12 mouse cellular contexts compared by ENCODE assay signal in the genomic region with DNA sequence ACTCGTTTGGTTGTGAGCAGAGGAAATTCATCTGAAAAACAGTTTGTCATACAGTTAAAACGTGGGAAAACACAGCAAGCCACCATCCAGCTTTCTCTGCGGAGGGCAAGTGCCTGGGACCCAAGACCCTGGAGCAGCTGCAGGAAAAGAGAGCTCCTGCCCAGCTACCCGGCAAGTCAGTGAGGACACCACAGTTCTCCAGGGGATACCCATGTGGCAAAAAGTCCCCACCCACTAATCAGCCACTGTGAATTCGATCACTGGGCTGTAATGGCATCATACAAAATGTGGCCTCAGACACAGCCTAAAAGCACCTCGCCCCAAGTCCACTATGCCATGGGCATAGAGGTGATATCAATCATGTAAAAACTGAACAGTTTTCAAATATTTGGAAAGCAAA. TPM values are rescaled to one million over a fixed set of nuclear protein-coding genes. Genes with fewer than 3 reads are reported as not detected.
DNase-seq lines count a peak whose midpoint lies in the region; ATAC-seq and TF ChIP-seq lines count a peak whose summit lies in the region.
"Had no signal": no experiment of that assay in that cellular context is flagged by ENCODE, and none has a peak within 500 bp of the region (broad histone marks: within the 10 kb centered on the region; RNA-seq: fewer than 3 reads in every experiment).

No protein-coding gene starts in this region.

- H3K4me1 ChIP-seq in heart, embryonic 14.5 days (ENCODE audit: control insufficient read depth in 2 of 2, insufficient read depth in 2 of 2, low read length in 2 of 2), result peaks cover 2 to 9% of the 10 kb centered on the region in 2 experiments; a peak in 2 of 4 replicates
- 0 out of 2 replicates have a peak, but pooled peaks cover 4% of the 10 kb centered on the region for H3K4me1 ChIP-seq in embryonic facial prominence, embryonic 14.5 days (ENCODE audit: control insufficient read depth, insufficient read depth, low read length)
- H3K4me1 ChIP-seq in limb, embryonic 14.5 days (ENCODE audit: control insufficient read depth, insufficient read depth, low read length), result 0 out of 2 replicates have a peak, but pooled peaks cover 3% of the 10 kb centered on the region

- no peak for DNase-seq in heart, adult 9 months (ENCODE audit: low spot score in 2 of 2)
- peak; percentile 15 to 32 for DNase-seq in B cell, adult 2 months
- no peak for DNase-seq in embryonic facial prominence, embryonic 14.5 days (ENCODE audit: low spot score)
- DNase-seq in limb, embryonic 14.5 days (ENCODE audit: low spot score), result no peak
- no peak for DNase-seq in thymus, postnatal 0 days (ENCODE audit: low spot score)
- DNase-seq in adrenal gland, adult (ENCODE audit: inconsistent age in 2 of 2, low spot score in 1 of 2), result no peak
- no peak for DNase-seq in layer of hippocampus, adult 8-10 months (ENCODE audit: low spot score in 2 of 2)
- DNase-seq: adrenal gland, postnatal 25 days; kidney, adult 8-10 months; lung, postnatal 14 days had no signal

- no peak overlapping the region for H3K27ac ChIP-seq in heart, embryonic 14.5 days (replicated peaks in 1 of 2; ENCODE audit: control insufficient read depth in 1 of 2, insufficient read depth in 1 of 2, low read depth in 2 of 2, low read length in 2 of 2)
- H3K27ac ChIP-seq in embryonic facial prominence, embryonic 14.5 days (replicated peaks; ENCODE audit: low read depth, low read length), result no peak overlapping the region
- no peak overlapping the region for H3K27ac ChIP-seq in limb, embryonic 14.5 days (replicated peaks; ENCODE audit: low read depth, low read length)

- WGBS in heart, embryonic 14.5 days, result 82% methylated on average over 6 of the region's 6 CpGs
- WGBS in embryonic facial prominence, embryonic 14.5 days, result 72% methylated on average over 6 of the region's 6 CpGs
- 75% methylated on average over 6 of the region's 6 CpGs for WGBS in limb, embryonic 14.5 days

- peak overlapping the region; percentile 84 for H3K4me2 ChIP-seq in heart, embryonic 14.5 days (ENCODE audit: low read length)
- peak overlapping the region; percentile 82 for H3K4me2 ChIP-seq in embryonic facial prominence, embryonic 14.5 days (ENCODE audit: low read depth, low read length)
- H3K4me2 ChIP-seq in limb, embryonic 14.5 days (replicated peaks; ENCODE audit: low read depth, low read length, severe bottlenecking), result peak overlapping the region; percentile 50; the same call in 1 of the 2 replicates

- no peak for ATAC-seq in heart, embryonic 14.5 days (ENCODE audit: insufficient number of reproducible peaks, insufficient read depth, low FRiP score, low read depth)
- ATAC-seq in embryonic facial prominence, embryonic 14.5 days (ENCODE audit: low read depth), result no peak
- no peak for ATAC-seq in limb, embryonic 14.5 days (ENCODE audit: low FRiP score, low read depth)

- no peaks in the 10 kb centered on the region for H3K9me3 ChIP-seq in heart, embryonic 14.5 days (ENCODE audit: control insufficient read depth, low read length)
- H3K9me3 ChIP-seq in embryonic facial prominence, embryonic 14.5 days (ENCODE audit: control insufficient read depth, low read length), result no peaks in the 10 kb centered on the region
- H3K9me3 ChIP-seq in limb, embryonic 14.5 days (ENCODE audit: control insufficient read depth, low read length), result no peaks in the 10 kb centered on the region

- H3K27me3 ChIP-seq in heart, embryonic 14.5 days (ENCODE audit: control insufficient read depth, insufficient read depth, low read length), result no peaks in the 10 kb centered on the region
- H3K27me3 ChIP-seq in embryonic facial prominence, embryonic 14.5 days (replicated peaks; ENCODE audit: control insufficient read depth, insufficient read depth, low read length), result no peaks in the 10 kb centered on the region
- H3K27me3 ChIP-seq in limb, embryonic 14.5 days (ENCODE audit: control insufficient read depth, insufficient read depth, low read length), result no peaks in the 10 kb centered on the region

- H3K36me3 ChIP-seq in heart, embryonic 14.5 days (ENCODE audit: control insufficient read depth, insufficient read depth, low read length), result peaks cover 51% of the 10 kb centered on the region
- H3K36me3 ChIP-seq in embryonic facial prominence, embryonic 14.5 days (ENCODE audit: control insufficient read depth, insufficient read depth, low read length), result peaks cover 49% of the 10 kb centered on the region
- peaks cover 41% of the 10 kb centered on the region for H3K36me3 ChIP-seq in limb, embryonic 14.5 days (ENCODE audit: control insufficient read depth, insufficient read depth, low read length)

- TF ChIP-seq POLR2A in limb, embryonic 14.5 days (IDR thresholded peaks at IDR 0.05; ENCODE audit: borderline replicate concordance, extremely low read depth, insufficient read depth, insufficient read length), result no peak

- H3K9ac ChIP-seq in heart, embryonic 14.5 days (ENCODE audit: low read length), result peak overlapping the region; percentile 84; the same call in 1 of the 2 replicates
- H3K9ac ChIP-seq in embryonic facial prominence, embryonic 14.5 days (ENCODE audit: low read depth, low read length), result peak overlapping the region; percentile 85
- peak overlapping the region; percentile 70; the same call in 1 of the 2 replicates for H3K9ac ChIP-seq in limb, embryonic 14.5 days (ENCODE audit: low read depth, low read length, severe bottlenecking)

- H3K4me3 ChIP-seq in heart, embryonic 14.5 days (ENCODE audit: control insufficient read depth in 1 of 2, insufficient read depth in 1 of 2, low read depth in 1 of 2, low read length in 2 of 2), result peak overlapping the region in 1 of 2 experiments; percentile 62; a peak in 2 of 4 replicates
- peak overlapping the region; percentile 83 for H3K4me3 ChIP-seq in embryonic facial prominence, embryonic 14.5 days (ENCODE audit: low read depth, low read length)
- H3K4me3 ChIP-seq in limb, embryonic 14.5 days (replicated peaks; ENCODE audit: low read length), result peak overlapping the region; percentile 61

RNA-seq across cellular contexts. Expression of a gene that starts 1.7 kb away (rescaled TPM):
- polyA plus RNA-seq in heart, embryonic 14.5 days (2014; fragmentation: Nextera tagmentation; extraction: Ambion mirVana), result 91.7 and 101 TPM in 2 replicates
- 198 and 220 TPM in 2 replicates for polyA plus RNA-seq in embryonic facial prominence, embryonic 14.5 days (2014; fragmentation: Nextera tagmentation; extraction: Ambion mirVana)
- polyA plus RNA-seq in limb, embryonic 14.5 days (2012; rRNA removed), result 126 and 166 TPM in 2 replicates
- 229 and 250 TPM in 2 replicates for polyA plus RNA-seq in limb, embryonic 14.5 days (2014; fragmentation: Nextera tagmentation; extraction: Ambion mirVana)
- polyA plus RNA-seq in thymus, postnatal 0 days (2015; fragmentation: Nextera tagmentation; extraction: Ambion mirVana), result 292 and 327 TPM in 2 replicates
- 1 to 10 TPM; 4.9 to 9.1 (median 6.2) TPM for total RNA-seq in layer of hippocampus, adult 8-10 months (2022)

RNA-seq across cellular contexts. Expression of a gene that starts 33.3 kb away (rescaled TPM):
- 0.26 and 0.30 TPM in 2 replicates for polyA plus RNA-seq in heart, embryonic 14.5 days (2014; fragmentation: Nextera tagmentation; extraction: Ambion mirVana)
- polyA plus RNA-seq in embryonic facial prominence, embryonic 14.5 days (2014; fragmentation: Nextera tagmentation; extraction: Ambion mirVana), result 0.83 and 1.1 TPM in 2 replicates
- 1.2 and 1.6 TPM in 2 replicates for polyA plus RNA-seq in limb, embryonic 14.5 days (2012; rRNA removed)
- polyA plus RNA-seq in limb, embryonic 14.5 days (2014; fragmentation: Nextera tagmentation; extraction: Ambion mirVana), result 0.56 and 0.97 TPM in 2 replicates
- polyA plus RNA-seq in thymus, postnatal 0 days (2015; fragmentation: Nextera tagmentation; extraction: Ambion mirVana), result 0.05 and 0.09 TPM in 2 replicates
- total RNA-seq in layer of hippocampus, adult 8-10 months (2022), result 10 to 100 TPM; 13.2 to 14.3 (median 13.7) TPM
- total RNA-seq: common myeloid progenitor, adult 5-6 weeks had no signal

RNA-seq across cellular contexts. Expression of a gene that starts 34.2 kb away (rescaled TPM):
- polyA plus RNA-seq in heart, embryonic 14.5 days (2014; fragmentation: Nextera tagmentation; extraction: Ambion mirVana), result not detected in 2 replicates
- not detected in 2 replicates for polyA plus RNA-seq in embryonic facial prominence, embryonic 14.5 days (2014; fragmentation: Nextera tagmentation; extraction: Ambion mirVana)
- polyA plus RNA-seq in limb, embryonic 14.5 days (2012; rRNA removed), result not detected in 2 replicates
- polyA plus RNA-seq in limb, embryonic 14.5 days (2014; fragmentation: Nextera tagmentation; extraction: Ambion mirVana), result not detected in 2 replicates
- not detected in 2 replicates for polyA plus RNA-seq in thymus, postnatal 0 days (2015; fragmentation: Nextera tagmentation; extraction: Ambion mirVana)
- total RNA-seq in layer of hippocampus, adult 8-10 months (2022), result 1 to 10 TPM; 2.0 to 3.2 (median 3.0) TPM
- total RNA-seq: adrenal gland, postnatal 25 days; common myeloid progenitor, adult 5-6 weeks had no signal

RNA-seq across cellular contexts. Expression of a gene that starts 58.8 kb away (rescaled TPM):
- polyA plus RNA-seq in heart, embryonic 14.5 days (2014; fragmentation: Nextera tagmentation; extraction: Ambion mirVana), result 0.28 and 0.36 TPM in 2 replicates
- 0.22 and 0.24 TPM in 2 replicates for polyA plus RNA-seq in embryonic facial prominence, embryonic 14.5 days (2014; fragmentation: Nextera tagmentation; extraction: Ambion mirVana)
- 0.10 and 0.18 TPM in 2 replicates for polyA plus RNA-seq in limb, embryonic 14.5 days (2012; rRNA removed)
- 0.44 and 0.80 TPM in 2 replicates for polyA plus RNA-seq in limb, embryonic 14.5 days (2014; fragmentation: Nextera tagmentation; extraction: Ambion mirVana)
- polyA plus RNA-seq in thymus, postnatal 0 days (2015; fragmentation: Nextera tagmentation; extraction: Ambion mirVana), result 0.67 and 0.77 TPM in 2 replicates
- not detected for total RNA-seq in layer of hippocampus, adult 8-10 months (2022)
- total RNA-seq: adrenal gland, postnatal 25 days had no signal

Comparison
In these comparisons a context has a peak if more than half of its experiments do, and no peak if none do; other contexts are left out.
1. DNase-seq: peak in B cell, adult 2 months (2 of 2); none in heart, adult 9 months (0 of 2), embryonic facial prominence, embryonic 14.5 days (single experiment), limb, embryonic 14.5 days (single experiment), thymus, postnatal 0 days (single experiment), adrenal gland, adult (0 of 2) and layer of hippocampus, adult 8-10 months (0 of 2).
2. Peak in every context shown above with its lines, with median percentiles within 50 percentile points of each other: H3K4me2 ChIP-seq and H3K9ac ChIP-seq.